Mouse (Mus musculus): ENCODE measurements around the gene Tnr. TPM values are rescaled to one million over a fixed set of nuclear protein-coding genes. Genes with fewer than 3 reads are reported as not detected.

Gene Tnr
- total RNA-seq, 2 experiments from 2014 or later: not detected

GRCm38 (mm10) chr1:159619205-159619604 is 95.6 kb downstream of the Tnr start:
- no peak for ATAC-seq (replicated peaks; ENCODE audit: low FRiP score, poor library complexity, severe bottlenecking)

- no peak for ATAC-seq (replicated peaks; ENCODE audit: low FRiP score, poor library complexity, severe bottlenecking)
Observed at GRCm38 (mm10) chr1:159621321-159621720, 97.8 kb downstream of the Tnr start.

- no peak for ATAC-seq (replicated peaks; ENCODE audit: low FRiP score, poor library complexity, severe bottlenecking)
Observed at GRCm38 (mm10) chr1:159629119-159629518, 105.5 kb downstream of the Tnr start.

- ATAC-seq (replicated peaks; ENCODE audit: low FRiP score, poor library complexity, severe bottlenecking): no peak
Observed at GRCm38 (mm10) chr1:159629822-159630589, 106.4 kb downstream of the Tnr start.

- ATAC-seq (replicated peaks; ENCODE audit: low FRiP score, poor library complexity, severe bottlenecking): no peak
Observed at GRCm38 (mm10) chr1:159632558-159632957, 109.0 kb downstream of the Tnr start.

GRCm38 (mm10) chr1:159639408-159639807 is 115.8 kb downstream of the Tnr start:
- ATAC-seq (replicated peaks; ENCODE audit: low FRiP score, poor library complexity, severe bottlenecking): no peak

GRCm38 (mm10) chr1:159645719-159646118 is 122.2 kb downstream of the Tnr start:
- ATAC-seq (replicated peaks; ENCODE audit: low FRiP score, poor library complexity, severe bottlenecking): no peak

- ATAC-seq (replicated peaks; ENCODE audit: low FRiP score, poor library complexity, severe bottlenecking): no peak
Observed at GRCm38 (mm10) chr1:159650486-159650885, 126.9 kb downstream of the Tnr start.

GRCm38 (mm10) chr1:159655241-159655640 is 131.7 kb downstream of the Tnr start:
- no peak for ATAC-seq (replicated peaks; ENCODE audit: low FRiP score, poor library complexity, severe bottlenecking)

GRCm38 (mm10) chr1:159657856-159658542 is 134.4 kb downstream of the Tnr start:
- no peak for ATAC-seq (replicated peaks; ENCODE audit: low FRiP score, poor library complexity, severe bottlenecking)

GRCm38 (mm10) chr1:159660620-159661501 is 137.3 kb downstream of the Tnr start:
- no peak for ATAC-seq (replicated peaks; ENCODE audit: low FRiP score, poor library complexity, severe bottlenecking)

- no peak for ATAC-seq (replicated peaks; ENCODE audit: low FRiP score, poor library complexity, severe bottlenecking)
Observed at GRCm38 (mm10) chr1:159664496-159664895, 140.9 kb downstream of the Tnr start.

GRCm38 (mm10) chr1:159664945-159665344 is 141.4 kb downstream of the Tnr start:
- no peak for ATAC-seq (replicated peaks; ENCODE audit: low FRiP score, poor library complexity, severe bottlenecking)

- no peak for ATAC-seq (replicated peaks; ENCODE audit: low FRiP score, poor library complexity, severe bottlenecking)
Observed at GRCm38 (mm10) chr1:159670629-159671150, 147.1 kb downstream of the Tnr start.

- ATAC-seq (replicated peaks; ENCODE audit: low FRiP score, poor library complexity, severe bottlenecking): no peak
Observed at GRCm38 (mm10) chr1:159671181-159671580, 147.6 kb downstream of the Tnr start.

- no peak for ATAC-seq (replicated peaks; ENCODE audit: low FRiP score, poor library complexity, severe bottlenecking)
Observed at GRCm38 (mm10) chr1:159674240-159674639, 150.7 kb downstream of the Tnr start.

- ATAC-seq (replicated peaks; ENCODE audit: low FRiP score, poor library complexity, severe bottlenecking): no peak
Observed at GRCm38 (mm10) chr1:159675472-159675871, 151.9 kb downstream of the Tnr start.

- ATAC-seq (replicated peaks; ENCODE audit: low FRiP score, poor library complexity, severe bottlenecking): no peak
Observed at GRCm38 (mm10) chr1:159678221-159678935, 154.8 kb downstream of the Tnr start.

- no peak for ATAC-seq (replicated peaks; ENCODE audit: low FRiP score, poor library complexity, severe bottlenecking)
Observed at GRCm38 (mm10) chr1:159681252-159681651, 157.7 kb downstream of the Tnr start.
